Mouse (Mus musculus): Measurements from ENCODE around the gene Dgki. TPM values are rescaled to one million over a fixed set of nuclear protein-coding genes. Genes with fewer than 3 reads are reported as not detected.
A peak's percentile ranks its signal among the peaks of the same experiment; 100 is the strongest.

Dgki gene
- polyA plus RNA-seq, 1 experiment from 2014 or later, result 0.88 TPM

DNA sequence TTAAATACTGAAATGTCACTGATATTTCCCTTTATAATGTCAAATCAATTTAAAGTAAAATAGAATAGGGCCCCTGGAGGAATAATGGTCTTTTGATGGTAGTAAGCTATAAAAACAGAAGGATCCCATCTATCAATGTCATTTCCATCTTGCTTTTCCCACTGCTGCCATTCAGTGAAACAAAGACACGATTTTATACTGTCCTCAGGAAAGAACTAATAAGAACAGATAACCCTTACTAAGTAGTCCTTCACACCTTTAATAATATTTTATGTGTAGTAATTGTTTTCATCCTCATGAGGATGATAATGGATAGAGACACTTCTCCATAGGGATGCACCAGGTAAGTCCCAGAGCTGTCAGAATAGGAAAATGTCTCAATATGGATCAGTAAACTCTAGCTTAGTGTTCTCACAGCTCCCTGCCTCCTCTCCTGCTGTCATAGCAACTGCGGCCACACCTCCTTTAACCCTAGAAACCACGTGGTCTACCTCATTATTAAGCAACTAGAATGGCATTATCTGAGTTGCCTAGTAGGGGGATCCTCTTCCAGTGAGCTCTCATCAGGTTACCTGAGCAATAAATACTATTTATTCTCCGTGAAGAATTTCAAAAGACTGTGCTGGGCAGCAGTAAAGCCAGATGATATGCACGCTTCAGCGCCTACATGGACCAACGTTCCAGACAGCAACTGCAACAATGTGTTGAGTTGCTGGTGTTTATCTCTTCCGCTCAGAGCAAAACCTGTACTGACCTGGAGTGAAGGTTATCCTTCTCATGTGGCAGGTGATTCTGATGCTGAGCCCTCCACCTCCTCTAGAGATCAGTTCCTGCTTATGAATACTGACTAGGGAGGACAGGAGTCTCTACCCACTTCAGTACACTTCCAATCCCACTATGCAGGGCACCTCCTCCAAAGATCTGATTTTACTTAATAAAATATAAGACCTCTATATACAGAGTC is 210.6 kb downstream of the Dgki start:
- H3K27ac ChIP-seq (replicated peaks in 1 of 2; ENCODE audit: control insufficient read depth in 1 of 2, insufficient read depth in 1 of 2, low read depth in 2 of 2, low read length in 2 of 2), result no peak overlapping the region
- H3K4me1 ChIP-seq (ENCODE audit: control insufficient read depth in 2 of 2, insufficient read depth in 2 of 2, low read length in 2 of 2), result no peaks in the 10 kb centered on the region
- no peak overlapping the region for H3K4me2 ChIP-seq (ENCODE audit: low read length)
- no peak overlapping the region for H3K4me3 ChIP-seq (ENCODE audit: control insufficient read depth in 1 of 2, insufficient read depth in 1 of 2, low read depth in 1 of 2, low read length in 2 of 2)
- WGBS, result 47% methylated on average over 8 of the region's 8 CpGs
- H3K36me3 ChIP-seq (ENCODE audit: control insufficient read depth, insufficient read depth, low read length), result no peaks in the 10 kb centered on the region
- H3K27me3 ChIP-seq (ENCODE audit: control insufficient read depth, insufficient read depth, low read length), result no peaks in the 10 kb centered on the region
- ATAC-seq (ENCODE audit: insufficient number of reproducible peaks, insufficient read depth, low FRiP score, low read depth), result no peak
- H3K9ac ChIP-seq (ENCODE audit: low read length), result no peak overlapping the region
- H3K9me3 ChIP-seq (ENCODE audit: control insufficient read depth, low read length), result no peaks in the 10 kb centered on the region

DNA sequence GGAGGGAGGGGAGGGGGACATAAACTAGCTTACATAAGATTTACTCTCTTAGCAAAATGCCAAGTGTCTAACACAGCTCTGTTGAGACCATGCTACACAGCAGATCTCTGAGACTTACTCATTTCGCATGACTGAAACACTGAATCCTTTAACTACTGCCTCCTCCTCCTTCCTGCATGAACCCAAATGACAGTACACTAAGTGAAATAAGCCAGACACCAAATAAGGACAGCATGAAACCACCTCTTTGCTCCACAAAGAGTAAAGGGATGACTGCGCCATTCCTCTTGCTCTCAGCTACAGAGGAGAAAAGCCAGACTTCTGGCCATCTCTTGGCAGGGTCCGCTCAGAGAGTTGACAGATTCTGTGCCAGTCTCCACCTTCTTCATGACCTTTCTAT is 217.0 kb downstream of the Dgki start:
- H3K27me3 ChIP-seq (ENCODE audit: control insufficient read depth, insufficient read depth, low read length), result no peaks in the 10 kb centered on the region
- no peaks in the 10 kb centered on the region for H3K4me1 ChIP-seq (ENCODE audit: control insufficient read depth in 2 of 2, insufficient read depth in 2 of 2, low read length in 2 of 2)
- no peak overlapping the region for H3K9ac ChIP-seq (ENCODE audit: low read length)
- no peaks in the 10 kb centered on the region for H3K36me3 ChIP-seq (ENCODE audit: control insufficient read depth, insufficient read depth, low read length)
- no peak for ATAC-seq (ENCODE audit: insufficient number of reproducible peaks, insufficient read depth, low FRiP score, low read depth)
- H3K27ac ChIP-seq (replicated peaks in 1 of 2; ENCODE audit: control insufficient read depth in 1 of 2, insufficient read depth in 1 of 2, low read depth in 2 of 2, low read length in 2 of 2), result no peak overlapping the region
- H3K9me3 ChIP-seq (ENCODE audit: control insufficient read depth, low read length), result no peaks in the 10 kb centered on the region
- no peak overlapping the region for H3K4me3 ChIP-seq (ENCODE audit: control insufficient read depth in 1 of 2, insufficient read depth in 1 of 2, low read depth in 1 of 2, low read length in 2 of 2)
- 65% methylated on average over 3 of the region's 3 CpGs for WGBS
- H3K4me2 ChIP-seq (ENCODE audit: low read length), result no peak overlapping the region

DNA sequence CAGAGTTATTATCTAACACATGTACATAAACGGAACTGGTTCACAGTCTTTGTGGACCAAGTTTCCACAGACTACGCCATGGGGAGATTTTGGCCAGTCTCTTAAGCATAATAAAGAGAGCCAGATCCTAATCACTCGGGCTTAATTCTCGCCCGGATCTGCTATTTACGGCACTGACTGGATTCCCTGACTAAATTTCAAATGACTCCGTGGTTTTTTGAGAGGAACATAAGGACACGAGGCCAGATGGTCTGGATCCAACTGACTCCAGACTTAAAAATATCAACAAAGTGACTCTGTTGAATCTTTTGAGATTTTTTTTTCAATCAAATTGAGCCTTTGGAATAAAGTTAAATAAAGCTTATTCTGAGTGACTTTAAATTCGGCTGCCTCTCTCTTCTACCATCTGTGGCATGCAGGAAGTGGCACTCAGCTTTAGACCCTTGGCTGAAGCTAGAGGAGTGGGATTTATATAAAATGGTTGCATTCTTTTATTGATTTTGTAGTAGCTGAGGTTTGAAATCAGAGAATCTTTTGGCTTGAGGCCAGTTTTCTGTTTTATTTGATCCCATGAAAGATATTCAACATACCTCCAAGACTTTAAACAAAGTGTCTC is 227.5 kb downstream of the Dgki start:
- Histone ChIP-seq H3K9me3 (ENCODE audit: control insufficient read depth, low read length) (no peaks in the 10 kb centered on the region), H3K4me1 (ENCODE audit: control insufficient read depth in 2 of 2, insufficient read depth in 2 of 2, low read length in 2 of 2) (peaks cover 4 to 5% of the 10 kb centered on the region in 2 experiments; a peak in 2 of 4 replicates), H3K4me2 (ENCODE audit: low read length) (no peak overlapping the region), H3K4me3 (ENCODE audit: control insufficient read depth in 1 of 2, insufficient read depth in 1 of 2, low read depth in 1 of 2, low read length in 2 of 2) (no peak overlapping the region), H3K27ac (replicated peaks in 1 of 2; ENCODE audit: control insufficient read depth in 1 of 2, insufficient read depth in 1 of 2, low read depth in 2 of 2, low read length in 2 of 2) (no peak overlapping the region), H3K36me3 (ENCODE audit: control insufficient read depth, insufficient read depth, low read length) (no peaks in the 10 kb centered on the region), H3K27me3 (ENCODE audit: control insufficient read depth, insufficient read depth, low read length) (no peaks in the 10 kb centered on the region), H3K9ac (ENCODE audit: low read length) (no peak overlapping the region)
- WGBS, result 67% methylated on average over 9 of the region's 9 CpGs
- ATAC-seq (ENCODE audit: insufficient number of reproducible peaks, insufficient read depth, low FRiP score, low read depth), result no peak

DNA sequence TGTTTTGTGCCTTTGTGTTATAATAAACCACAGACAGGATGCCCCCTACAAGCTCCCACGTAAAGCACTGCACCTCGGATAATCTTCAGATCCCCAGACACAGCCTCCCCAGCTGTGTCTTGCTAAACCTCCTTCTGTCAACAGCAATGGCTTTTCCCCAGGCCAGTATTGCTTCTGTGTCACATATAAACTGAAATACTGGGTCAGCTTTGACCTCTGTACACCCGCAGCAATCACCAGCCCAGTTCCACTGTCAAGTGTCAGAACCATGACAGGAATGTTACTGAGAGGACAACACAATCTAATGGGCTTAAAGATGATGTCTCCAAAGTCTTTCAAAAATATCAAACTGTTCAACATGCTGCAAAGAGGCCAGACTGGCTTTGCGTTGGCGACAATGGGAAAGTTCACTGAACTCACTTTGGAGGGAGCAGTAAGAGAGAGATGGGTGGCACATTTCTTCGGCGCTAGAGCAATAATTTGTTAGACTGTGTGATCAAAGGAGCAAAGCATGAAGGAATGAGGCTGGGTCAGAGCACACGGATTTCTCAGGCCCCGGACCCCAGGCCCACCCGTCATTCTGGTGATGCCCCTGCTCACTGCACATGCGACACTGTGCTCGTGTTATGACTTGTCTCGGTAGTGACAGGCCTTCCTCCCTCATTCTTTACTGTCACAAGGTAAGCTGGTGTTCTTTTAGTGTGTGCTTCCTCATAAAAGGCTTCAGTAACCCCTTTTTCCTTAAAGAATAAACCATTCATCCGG is 230.0 kb downstream of the Dgki start:
- Histone ChIP-seq H3K27ac (replicated peaks in 1 of 2; ENCODE audit: control insufficient read depth in 1 of 2, insufficient read depth in 1 of 2, low read depth in 2 of 2, low read length in 2 of 2) (no peak overlapping the region), H3K9ac (ENCODE audit: low read length) (no peak overlapping the region), H3K4me1 (ENCODE audit: control insufficient read depth in 2 of 2, insufficient read depth in 2 of 2, low read length in 2 of 2) (peaks cover 4 to 5% of the 10 kb centered on the region in 2 experiments; a peak in 2 of 4 replicates), H3K4me2 (ENCODE audit: low read length) (no peak overlapping the region), H3K36me3 (ENCODE audit: control insufficient read depth, insufficient read depth, low read length) (no peaks in the 10 kb centered on the region), H3K4me3 (ENCODE audit: control insufficient read depth in 1 of 2, insufficient read depth in 1 of 2, low read depth in 1 of 2, low read length in 2 of 2) (no peak overlapping the region), H3K9me3 (ENCODE audit: control insufficient read depth, low read length) (no peaks in the 10 kb centered on the region), H3K27me3 (ENCODE audit: control insufficient read depth, insufficient read depth, low read length) (no peaks in the 10 kb centered on the region)
- ATAC-seq (ENCODE audit: insufficient number of reproducible peaks, insufficient read depth, low FRiP score, low read depth), result no peak
- 73% methylated on average over 14 of the region's 14 CpGs for WGBS

DNA sequence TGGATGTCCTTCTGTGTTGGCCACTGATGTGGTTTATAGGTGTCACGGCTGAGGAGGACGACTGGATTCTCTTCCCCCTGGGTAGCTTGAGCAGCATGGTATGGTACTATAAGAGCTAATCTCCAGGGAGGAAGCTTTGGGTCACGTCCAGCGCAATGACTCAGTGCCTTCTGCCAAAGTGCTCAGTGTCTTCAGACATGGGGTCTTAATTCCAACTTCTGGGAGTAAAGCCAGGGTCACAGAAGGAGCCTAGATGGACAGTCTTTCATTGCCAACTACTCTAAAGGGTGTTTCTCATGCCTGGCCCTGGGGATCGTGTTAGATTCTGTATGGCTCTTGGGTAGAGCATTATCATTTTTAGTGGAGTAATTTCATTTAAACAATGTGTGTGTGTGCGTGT is 231.2 kb downstream of the Dgki start:
- 72% methylated on average over 6 of the region's 6 CpGs for WGBS
- no peak overlapping the region for H3K4me2 ChIP-seq (ENCODE audit: low read length)
- H3K9me3 ChIP-seq (ENCODE audit: control insufficient read depth, low read length), result no peaks in the 10 kb centered on the region
- H3K36me3 ChIP-seq (ENCODE audit: control insufficient read depth, insufficient read depth, low read length), result no peaks in the 10 kb centered on the region
- peaks cover 6 to 13% of the 10 kb centered on the region in 2 experiments; a peak in 3 of 4 replicates for H3K4me1 ChIP-seq (ENCODE audit: control insufficient read depth in 2 of 2, insufficient read depth in 2 of 2, low read length in 2 of 2)
- no peak for ATAC-seq (ENCODE audit: insufficient number of reproducible peaks, insufficient read depth, low FRiP score, low read depth)
- no peak overlapping the region for H3K27ac ChIP-seq (replicated peaks in 1 of 2; ENCODE audit: control insufficient read depth in 1 of 2, insufficient read depth in 1 of 2, low read depth in 2 of 2, low read length in 2 of 2)
- no peaks in the 10 kb centered on the region for H3K27me3 ChIP-seq (ENCODE audit: control insufficient read depth, insufficient read depth, low read length)
- no peak overlapping the region for H3K4me3 ChIP-seq (ENCODE audit: control insufficient read depth in 1 of 2, insufficient read depth in 1 of 2, low read depth in 1 of 2, low read length in 2 of 2)
- no peak overlapping the region for H3K9ac ChIP-seq (ENCODE audit: low read length)

DNA sequence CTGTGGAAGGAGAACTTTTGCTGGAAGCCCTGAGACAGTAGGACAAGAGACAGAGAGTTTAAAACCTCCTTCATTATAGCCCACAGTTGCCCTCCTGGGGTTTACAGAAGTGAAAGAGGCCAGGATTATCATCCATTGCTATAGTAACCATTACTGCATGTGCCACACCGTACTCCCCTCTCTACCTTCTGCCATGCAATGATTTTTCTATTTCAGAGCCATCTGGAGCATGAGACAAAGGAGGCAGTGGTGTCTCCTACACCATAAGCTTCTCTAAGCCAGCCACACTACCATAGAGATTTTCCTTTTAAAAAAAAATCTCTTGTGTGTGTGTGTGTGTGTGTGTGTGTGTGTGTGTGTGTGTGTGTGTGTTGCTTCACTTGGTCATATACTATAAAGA is 232.6 kb downstream of the Dgki start:
- Histone ChIP-seq H3K9me3 (ENCODE audit: control insufficient read depth, low read length) (no peaks in the 10 kb centered on the region), H3K4me2 (ENCODE audit: low read length) (no peak overlapping the region), H3K4me1 (ENCODE audit: control insufficient read depth in 2 of 2, insufficient read depth in 2 of 2, low read length in 2 of 2) (peaks cover 9 to 17% of the 10 kb centered on the region in 2 experiments; a peak in 3 of 4 replicates), H3K36me3 (ENCODE audit: control insufficient read depth, insufficient read depth, low read length) (no peaks in the 10 kb centered on the region), H3K27ac (replicated peaks in 1 of 2; ENCODE audit: control insufficient read depth in 1 of 2, insufficient read depth in 1 of 2, low read depth in 2 of 2, low read length in 2 of 2) (no peak overlapping the region), H3K9ac (ENCODE audit: low read length) (no peak overlapping the region), H3K27me3 (ENCODE audit: control insufficient read depth, insufficient read depth, low read length) (no peaks in the 10 kb centered on the region), H3K4me3 (ENCODE audit: control insufficient read depth in 1 of 2, insufficient read depth in 1 of 2, low read depth in 1 of 2, low read length in 2 of 2) (no peak overlapping the region)
- 86% methylated on average over 1 of the region's 1 CpGs for WGBS
- ATAC-seq (ENCODE audit: insufficient number of reproducible peaks, insufficient read depth, low FRiP score, low read depth), result no peak

DNA sequence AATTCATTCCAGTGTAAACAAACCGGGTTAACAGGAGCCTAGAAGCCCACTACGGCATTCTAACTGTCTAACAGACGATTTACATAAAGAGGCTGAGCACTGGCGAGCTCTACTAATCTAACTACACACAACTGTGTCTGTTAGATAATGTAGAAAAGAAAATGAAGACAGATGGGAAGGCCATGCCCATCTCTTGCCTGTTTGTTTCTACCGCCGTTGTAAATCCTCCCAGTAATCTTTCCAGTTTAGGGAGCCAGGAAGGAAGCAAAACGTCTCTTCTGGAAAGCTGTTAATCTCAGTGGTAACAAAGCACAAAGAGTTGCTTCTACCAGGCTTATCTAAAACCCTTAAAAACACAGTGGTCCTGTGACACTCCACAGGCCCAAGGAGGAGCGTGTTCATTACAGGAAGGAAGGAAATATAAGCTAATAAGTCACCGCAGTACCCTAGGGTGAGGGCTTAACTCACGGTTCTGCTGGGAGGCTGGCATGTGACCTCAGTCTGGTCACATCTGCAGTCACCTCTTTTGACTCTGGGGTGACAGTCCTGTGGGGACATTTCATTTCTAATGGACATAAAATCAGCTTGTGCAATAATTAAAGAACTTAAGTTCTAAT is 235.7 kb downstream of the Dgki start:
- ATAC-seq (ENCODE audit: insufficient number of reproducible peaks, insufficient read depth, low FRiP score, low read depth), result peak; percentile 83
- no peak overlapping the region for H3K4me2 ChIP-seq (ENCODE audit: low read length)

More for the DNA sequence above, 235.7 kb downstream of the Dgki start:
- Histone ChIP-seq H3K4me1 (ENCODE audit: control insufficient read depth in 2 of 2, insufficient read depth in 2 of 2, low read length in 2 of 2) (peaks cover 5 to 12% of the 10 kb centered on the region in 2 experiments; a peak in 2 of 4 replicates), H3K36me3 (ENCODE audit: control insufficient read depth, insufficient read depth, low read length) (no peaks in the 10 kb centered on the region), H3K9me3 (ENCODE audit: control insufficient read depth, low read length) (no peaks in the 10 kb centered on the region), H3K9ac (ENCODE audit: low read length) (0 out of 2 replicates have a peak overlapping the region, but pooled peaks have one; percentile 6), H3K4me3 (ENCODE audit: control insufficient read depth in 1 of 2, insufficient read depth in 1 of 2, low read depth in 1 of 2, low read length in 2 of 2) (no peak overlapping the region), H3K27ac (replicated peaks in 1 of 2; ENCODE audit: control insufficient read depth in 1 of 2, insufficient read depth in 1 of 2, low read depth in 2 of 2, low read length in 2 of 2) (peak overlapping the region; percentile 61 to 71), H3K27me3 (ENCODE audit: control insufficient read depth, insufficient read depth, low read length) (no peaks in the 10 kb centered on the region)
- WGBS, result 20% methylated on average over 10 of the region's 10 CpGs
